Mouse (Mus musculus) stomach, postnatal 0 days (tissue): ENCODE measurements around the gene Spag9.

Experiments
- CTCF ChIP-seq: IDR thresholded peaks from 2 replicates; pipeline ENCODE4 v1.5.1; 2016; ENCODE audit warnings: antibody characterized with exemption, low read depth, mild to moderate bottlenecking, moderate library complexity
- EP300 ChIP-seq: optimal IDR thresholded peaks from 2 replicates; pipeline ENCODE3; 2016; ENCODE audit warnings: antibody characterized with exemption

DNA sequence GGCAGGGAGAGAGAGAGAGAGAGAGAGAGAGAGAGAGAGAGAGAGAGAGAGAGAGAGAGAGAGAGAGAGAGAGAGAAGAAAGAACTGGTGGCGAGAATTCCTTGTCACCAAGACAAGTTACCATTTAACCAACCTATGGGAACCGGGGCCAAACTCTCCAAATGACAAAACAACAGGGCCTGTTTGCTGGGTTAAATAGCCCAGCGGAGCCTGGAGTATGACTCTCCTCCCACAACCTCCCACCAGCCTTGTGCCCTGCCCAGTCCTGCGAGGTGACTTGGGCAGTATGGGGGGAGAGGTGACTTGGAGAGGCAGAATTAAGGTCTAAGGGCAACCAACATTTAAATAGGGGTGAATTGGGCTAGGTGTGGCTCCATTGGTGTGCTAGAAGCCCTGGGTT, 169.9 kb downstream of the Spag9 start:
- no peak for TF ChIP-seq CTCF
- TF ChIP-seq EP300, result no peak
